Mouse (Mus musculus) CD4-positive, CD25-positive, alpha-beta regulatory T cell (primary cell): ENCODE results near the gene Gm21409. TPM values are rescaled to one million over a fixed set of nuclear protein-coding genes. Genes with fewer than 3 reads are reported as not detected.

Experiments
- polyA plus RNA-seq: library from polyadenylated mRNA; unstranded; fragments of 100-300 nt; shearing (Covaris generic); gene quantifications from one replicate; pipeline ENCODE4 v1.2.1, GENCODE M21; 2017

Gene Gm21409
- polyA plus RNA-seq: not detected

GRCm38 (mm10) chrY:84746385-84746784 lies at the start of gene Gm21409:
TSS of gene Gm21409 (plus strand) at chrY:84746685.

Other genes starting within 250 kb of the Gm21409 start
- not detected for gene Gm21394, start 181.8 kb upstream of the Gm21409 start, polyA plus RNA-seq